Mouse (Mus musculus) limb, embryonic 15.5 days (tissue): ENCODE measurements around the gene Nup107. TPM values are rescaled to one million over a fixed set of nuclear protein-coding genes. Genes with fewer than 3 reads are reported as not detected.
"Not testable (repeated sequence)": the region's sequence is repeated elsewhere in the genome, so short reads cannot be mapped to it uniquely, and the experiment has no call there.

Experiments used
- ATAC-seq: fragments of 200-750 bp; cut with Nextera tagmentation; 2 replicates; pipeline ENCODE4 v1.8.0; 2017; ENCODE audit warnings: low read depth, moderate TSS enrichment; ENCODE audit not compliant: insufficient number of reproducible peaks, low FRiP score, low TSS enrichment
- H3K27ac ChIP-seq: fragments of 300-500 bp; sonication (generic); 2 replicates; pipeline ENCODE4 v1.5.1; 2015; ENCODE audit warnings: moderate library complexity, mild to moderate bottlenecking, inconsistent platforms
- H3K27me3 ChIP-seq: fragments of 300-500 bp; sonication (generic); 2 replicates; pipeline ENCODE4 v1.6.1; 2015; ENCODE audit warnings: inconsistent platforms
- H3K36me3 ChIP-seq: fragments of 300-500 bp; sonication (generic); 2 replicates; pipeline ENCODE4 v1.6.1; 2015; ENCODE audit warnings: inconsistent platforms
- H3K4me1 ChIP-seq: fragments of 300-500 bp; sonication (generic); 2 replicates; pipeline ENCODE4 v1.6.1; 2015; ENCODE audit warnings: inconsistent platforms
- H3K4me2 ChIP-seq: fragments of 300-500 bp; sonication (generic); 2 replicates; pipeline ENCODE4 v1.6.1; 2015; ENCODE audit warnings: mild to moderate bottlenecking, inconsistent platforms
- H3K4me3 ChIP-seq: fragments of 300-500 bp; sonication (generic); 2 replicates; pipeline ENCODE4 v1.5.1; 2015; ENCODE audit warnings: mild to moderate bottlenecking, inconsistent platforms
- H3K9ac ChIP-seq: fragments of 300-500 bp; sonication (generic); 2 replicates; pipeline ENCODE4 v1.6.1; 2015; ENCODE audit warnings: inconsistent platforms
- H3K9me3 ChIP-seq: fragments of 300-500 bp; sonication (generic); 2 replicates; pipeline ENCODE4 v1.6.1; 2016; ENCODE audit warnings: inconsistent platforms
- WGBS: fragments of 180-500 bp; shearing (Covaris S2); methylation state at CpG from one replicate; pipeline ENCODE4 v1.1.7; 2015; 5-methylcytosine and 5-hydroxymethylcytosine counted together
- polyA plus RNA-seq: library from polyadenylated mRNA; unstranded; fragments of >200 nt; fragmentation: Nextera tagmentation; extraction: Ambion mirVana; gene quantifications from 2 replicates; pipeline ENCODE4 v1.2.1, GENCODE M21; 2015

Gene Nup107
- polyA plus RNA-seq, 1 experiment from 2014 or later = 54.6 TPM

DNA sequence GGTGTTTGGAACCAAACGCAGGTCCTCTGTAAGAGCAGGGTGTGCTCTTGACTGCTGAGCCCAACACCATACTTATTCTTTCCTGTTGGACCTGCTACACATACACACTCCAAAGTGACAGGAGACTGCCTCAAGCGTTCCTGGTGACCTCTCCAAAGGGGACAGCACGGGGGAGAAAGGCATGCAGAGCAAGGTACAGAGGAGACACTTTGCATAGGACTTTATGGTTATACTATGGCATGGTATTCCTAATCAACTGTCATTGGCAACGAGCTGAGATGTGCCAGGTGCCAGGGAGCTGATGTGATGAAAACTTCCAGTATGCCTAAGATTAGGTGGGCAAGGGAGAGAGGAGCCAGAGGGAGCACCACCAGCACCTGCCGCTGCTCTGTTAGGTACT, 55.9 kb downstream of the Nup107 start:
- H3K27ac ChIP-seq = no peak overlapping the region
- no peaks in the 10 kb centered on the region for H3K27me3 ChIP-seq
- peaks cover 4% of the 10 kb centered on the region; the same call in 1 of the 2 replicates for H3K4me1 ChIP-seq
- peaks cover 44% of the 10 kb centered on the region for H3K36me3 ChIP-seq
- no peak overlapping the region for H3K4me2 ChIP-seq
- no peaks in the 10 kb centered on the region for H3K9me3 ChIP-seq
- H3K9ac ChIP-seq = no peak overlapping the region
- 90% methylated on average over 5 of the region's 5 CpGs for WGBS
- no peak overlapping the region for H3K4me3 ChIP-seq
- no peak for ATAC-seq

DNA sequence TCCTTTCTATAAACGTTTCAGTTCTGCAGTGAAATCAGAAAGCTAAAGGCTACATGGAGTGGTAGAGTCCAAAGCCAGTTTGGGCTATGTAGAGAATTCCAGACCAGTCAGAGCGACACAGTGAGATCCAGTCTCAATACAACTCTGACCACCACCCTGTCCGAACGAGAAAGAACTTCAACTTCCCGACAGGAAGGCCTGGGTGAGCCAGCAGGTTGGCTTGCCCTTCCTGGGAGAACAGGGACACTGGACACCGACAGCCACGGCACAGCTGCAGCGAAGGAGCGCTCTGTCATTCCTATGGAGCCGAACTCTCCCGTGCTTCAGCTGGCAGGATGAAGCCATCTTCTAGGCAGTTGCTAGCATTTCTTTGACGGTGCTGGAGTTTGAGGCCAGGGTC, 57.1 kb downstream of the Nup107 start:
- H3K4me1 ChIP-seq, ATAC-seq, H3K27me3 ChIP-seq, H3K27ac ChIP-seq, H3K9me3 ChIP-seq, H3K4me2 ChIP-seq, H3K4me3 ChIP-seq, H3K9ac ChIP-seq: not testable (repeated sequence)
- WGBS = 91% methylated on average over 12 of the region's 12 CpGs
- peaks cover 44% of the 10 kb centered on the region for H3K36me3 ChIP-seq

DNA sequence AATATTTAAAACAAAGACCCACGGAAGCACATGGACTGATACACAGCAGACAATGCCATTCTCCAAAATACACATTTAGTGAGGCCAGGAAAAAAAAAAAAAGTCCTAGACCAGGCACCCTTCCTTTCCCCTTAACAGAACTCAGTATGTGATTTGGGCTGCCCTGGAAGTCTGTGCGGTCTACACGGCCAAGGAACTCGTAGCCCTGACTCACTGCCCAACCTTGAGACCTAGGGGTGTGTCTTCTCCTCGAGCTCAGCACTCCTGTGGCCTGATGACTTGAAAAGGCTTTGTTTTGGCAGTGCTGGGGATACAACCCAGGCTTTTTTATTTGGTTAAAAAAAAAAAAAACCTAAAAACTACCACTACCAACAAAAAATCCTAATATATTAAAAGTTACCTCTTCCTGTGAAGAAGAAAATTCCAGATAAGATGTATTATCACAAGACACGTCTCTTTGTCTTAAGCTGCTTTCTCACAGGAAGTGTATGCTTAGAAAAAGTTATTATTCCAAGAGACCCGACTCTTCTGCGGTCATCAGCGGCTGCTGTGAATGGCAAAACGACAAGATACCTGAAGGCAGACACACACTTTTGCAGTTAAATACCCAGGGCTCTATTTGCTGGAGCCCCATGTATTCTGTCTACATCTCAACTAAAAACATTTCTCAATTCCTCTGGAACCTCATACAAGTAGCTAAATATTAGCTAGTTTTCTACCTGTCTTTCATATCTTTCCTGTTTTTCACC, 58.2 kb downstream of the Nup107 start:
- whole genome bisulfite sequencing = 89% methylated on average over 10 of the region's 10 CpGs
- H3K4me2 ChIP-seq, H3K27me3 ChIP-seq, H3K4me3 ChIP-seq, H3K9me3 ChIP-seq, ATAC-seq, H3K4me1 ChIP-seq, H3K27ac ChIP-seq, H3K9ac ChIP-seq: not testable (repeated sequence)
- H3K36me3 ChIP-seq = peaks cover 33% of the 10 kb centered on the region

DNA sequence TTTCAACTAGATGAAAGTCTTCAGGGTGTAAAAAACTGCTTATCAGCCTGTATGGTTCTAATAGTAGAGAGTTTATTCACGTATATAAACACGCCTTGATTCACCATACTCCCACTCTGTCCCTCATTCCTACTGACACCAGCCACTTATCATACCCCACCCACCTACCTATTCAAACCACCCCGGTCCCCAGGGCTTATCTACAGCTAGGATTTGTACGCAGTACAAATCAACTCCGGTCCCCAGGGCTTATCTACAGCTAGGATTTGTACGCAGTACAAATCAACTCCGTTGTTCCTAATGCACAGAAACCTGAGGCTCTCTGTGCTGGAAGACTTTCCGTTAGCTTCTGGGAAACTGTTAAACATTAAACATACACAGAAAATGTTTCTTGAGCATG, 58.9 kb downstream of the Nup107 start:
- H3K4me3 ChIP-seq, H3K27me3 ChIP-seq, H3K4me1 ChIP-seq, ATAC-seq, H3K9ac ChIP-seq, H3K4me2 ChIP-seq, H3K9me3 ChIP-seq, H3K27ac ChIP-seq: not testable (repeated sequence)
- WGBS = 90% methylated on average over 8 of the region's 8 CpGs
- peaks cover 27% of the 10 kb centered on the region for H3K36me3 ChIP-seq

DNA sequence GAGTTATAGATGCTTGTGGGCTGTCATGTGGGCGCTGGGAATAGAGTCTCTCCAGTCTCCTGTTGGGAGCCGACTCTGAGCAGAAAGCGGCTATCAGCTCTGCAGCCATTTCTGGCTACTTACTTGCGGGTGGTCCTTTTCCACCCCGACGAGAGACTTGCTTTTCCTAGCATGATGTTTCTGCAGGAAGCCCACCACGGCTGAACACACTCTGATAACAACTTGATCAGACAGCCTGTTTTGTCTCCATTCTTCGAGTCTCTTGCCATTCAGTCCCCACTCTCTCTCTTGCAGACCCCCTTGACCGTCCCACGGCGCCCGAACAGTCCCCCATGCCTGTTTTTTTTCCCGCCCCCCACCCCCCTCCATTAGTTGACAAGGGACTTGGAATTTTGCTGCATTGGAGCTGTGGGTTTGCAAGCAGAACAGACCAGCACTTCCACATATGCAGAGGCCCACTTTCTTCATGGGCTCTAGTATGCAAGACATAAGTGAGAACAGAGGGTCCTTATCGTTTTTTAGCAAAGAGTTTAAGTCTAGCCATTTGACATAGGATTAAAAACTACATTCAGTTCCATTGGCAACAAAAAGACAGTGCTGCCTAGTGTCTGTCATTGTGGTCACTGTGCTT, 59.4 kb downstream of the Nup107 start:
- 83% methylated on average over 14 of the region's 14 CpGs for WGBS
- peaks cover 3% of the 10 kb centered on the region; the same call in 1 of the 2 replicates for H3K4me1 ChIP-seq
- H3K27ac ChIP-seq = no peak overlapping the region
- H3K9ac ChIP-seq = no peak overlapping the region
- no peaks in the 10 kb centered on the region for H3K9me3 ChIP-seq
- H3K4me2 ChIP-seq = no peak overlapping the region
- ATAC-seq = no peak
- no peaks in the 10 kb centered on the region for H3K27me3 ChIP-seq
- H3K36me3 ChIP-seq = peaks cover 21% of the 10 kb centered on the region
- H3K4me3 ChIP-seq = no peak overlapping the region

DNA sequence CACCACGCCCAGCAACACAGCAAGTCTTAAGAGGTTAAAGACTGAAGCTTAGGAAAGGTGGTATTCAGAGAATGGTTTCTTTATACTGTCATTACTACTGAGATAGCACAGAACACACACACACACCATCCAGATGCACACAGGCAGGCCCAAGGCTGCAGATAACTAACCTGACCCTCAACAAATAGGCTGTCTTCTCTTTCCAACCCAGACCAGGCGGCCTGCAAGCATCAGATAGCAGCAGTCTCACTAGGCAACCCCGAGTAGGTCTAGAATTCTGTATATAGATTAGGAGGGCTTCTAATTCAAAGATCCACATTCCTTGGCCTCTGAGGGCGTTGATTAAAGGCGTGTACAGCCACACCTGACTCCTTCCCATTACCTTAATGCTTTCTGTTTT, 60.3 kb downstream of the Nup107 start:
- Histone ChIP-seq H3K36me3 (peaks cover 14% of the 10 kb centered on the region), H3K27ac (no peak overlapping the region)
- 90% methylated on average over 5 of the region's 5 CpGs for WGBS

DNA sequence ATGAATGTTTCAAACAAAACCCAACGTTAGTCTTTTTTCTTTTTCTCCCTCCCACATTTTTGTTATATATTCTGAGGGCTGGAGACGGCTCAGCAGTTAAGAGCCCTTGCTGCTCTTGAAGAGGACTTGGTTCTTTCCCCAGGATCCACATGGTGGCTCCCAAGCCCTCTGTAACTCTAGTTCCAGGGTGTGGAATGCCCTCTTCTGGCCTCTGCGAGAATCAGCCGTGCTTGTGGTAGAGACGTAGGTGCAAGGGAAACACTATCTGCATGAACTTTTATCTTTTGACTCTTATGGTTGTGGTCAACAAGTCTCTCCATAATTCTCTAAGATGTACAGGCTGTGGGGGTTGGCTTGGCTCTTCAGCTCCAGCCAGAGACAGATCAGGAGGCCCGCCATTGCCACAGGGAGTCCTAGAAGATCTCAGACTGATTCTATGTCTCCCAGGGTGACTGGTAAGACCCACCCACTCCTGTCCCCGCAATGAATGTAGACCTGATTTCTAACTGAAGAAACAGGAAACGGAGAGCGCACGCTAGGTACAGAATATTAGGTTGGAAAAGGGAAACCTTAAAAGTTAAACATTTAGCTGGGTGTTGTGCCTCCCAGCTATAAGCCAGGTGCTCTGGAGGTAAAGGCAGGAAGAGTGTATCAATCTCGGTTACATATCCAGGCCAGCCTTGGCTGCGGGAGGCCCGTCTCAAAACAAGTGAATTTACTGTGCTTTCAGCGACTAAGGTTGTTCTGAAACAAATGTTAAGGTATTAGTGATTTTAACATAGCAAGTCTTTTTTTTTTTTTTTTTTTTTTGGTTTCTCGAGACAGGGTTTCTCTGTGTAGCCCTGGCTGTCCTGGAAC, 61.0 kb downstream of the Nup107 start:
- WGBS = 55% methylated on average over 15 of the region's 15 CpGs
- Histone ChIP-seq H3K4me2 (no peak overlapping the region), H3K27me3 (no peaks in the 10 kb centered on the region), H3K9ac (no peak overlapping the region), H3K4me1 (peaks cover 3% of the 10 kb centered on the region; the same call in 1 of the 2 replicates), H3K36me3 (peaks cover 7% of the 10 kb centered on the region), H3K9me3 (no peaks in the 10 kb centered on the region), H3K4me3 (no peak overlapping the region), H3K27ac (no peak overlapping the region)
- ATAC-seq = no peak

More for the DNA sequence above, 60.3 kb downstream of the Nup107 start:
- Histone ChIP-seq H3K4me3 (no peak overlapping the region), H3K27me3 (no peaks in the 10 kb centered on the region), H3K4me2 (no peak overlapping the region), H3K4me1 (peaks cover 3% of the 10 kb centered on the region; the same call in 1 of the 2 replicates), H3K9me3 (no peaks in the 10 kb centered on the region), H3K9ac (no peak overlapping the region)
- ATAC-seq = no peak

DNA sequence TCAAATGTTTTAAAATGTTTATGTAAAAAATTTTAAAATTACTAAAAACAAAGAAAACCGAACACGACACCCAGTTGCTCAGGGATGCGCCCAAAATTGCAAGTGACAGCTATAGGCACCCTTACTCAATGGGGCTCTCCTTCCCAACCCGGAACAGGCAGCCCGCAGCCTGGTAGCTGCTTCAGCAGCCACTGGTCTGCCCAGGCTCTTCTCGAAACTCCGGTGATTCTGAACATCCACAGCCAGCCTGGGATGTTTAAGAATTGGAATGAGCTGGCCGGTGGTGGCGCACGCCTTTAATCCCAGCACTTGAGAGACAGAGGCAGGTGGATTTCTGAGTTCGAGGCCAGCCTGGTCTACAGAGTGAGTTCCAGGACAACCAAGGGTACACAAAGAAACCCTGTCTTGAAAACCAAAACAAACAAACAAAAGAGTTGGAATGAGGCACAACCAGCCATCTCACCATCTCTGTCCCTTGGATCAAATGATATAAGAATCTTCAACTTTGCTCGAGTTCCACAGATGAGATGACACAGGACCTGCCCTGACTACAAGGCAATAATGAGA, 61.8 kb downstream of the Nup107 start:
- H3K27ac ChIP-seq = no peak overlapping the region
- WGBS = 93% methylated on average over 12 of the region's 12 CpGs
- ATAC-seq = no peak

DNA sequence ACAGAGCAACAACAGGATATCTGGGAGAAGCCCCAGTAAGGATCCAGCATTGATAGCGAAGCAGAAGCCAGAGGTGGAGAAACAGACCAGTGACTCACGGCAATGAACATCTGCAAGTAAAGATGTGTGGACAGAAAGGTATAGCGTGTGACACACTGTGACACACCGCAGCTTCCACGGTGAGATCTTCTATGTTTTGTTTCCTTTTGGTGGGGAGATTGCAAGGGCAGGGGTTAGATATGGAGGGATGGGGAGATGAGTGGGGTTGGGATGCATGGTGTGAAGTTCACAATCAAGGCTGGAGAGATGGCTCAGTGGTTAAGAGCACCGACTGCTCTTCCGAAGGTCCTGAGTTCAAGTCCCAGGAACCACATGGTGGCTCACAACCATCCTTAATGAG, 62.4 kb downstream of the Nup107 start:
- Histone ChIP-seq H3K9me3 (no peaks in the 10 kb centered on the region), H3K4me1 (peaks cover 3% of the 10 kb centered on the region; the same call in 1 of the 2 replicates), H3K4me2 (no peak overlapping the region), H3K27ac (no peak overlapping the region), H3K27me3 (no peaks in the 10 kb centered on the region), H3K4me3 (no peak overlapping the region), H3K36me3 (0 out of 2 replicates have a peak, but pooled peaks cover 3% of the 10 kb centered on the region), H3K9ac (no peak overlapping the region)
- no peak for ATAC-seq
- WGBS = 94% methylated on average over 7 of the region's 7 CpGs

More for the DNA sequence above, 61.8 kb downstream of the Nup107 start:
- no peak overlapping the region for H3K9ac ChIP-seq
- no peaks in the 10 kb centered on the region for H3K27me3 ChIP-seq
- 0 out of 2 replicates have a peak, but pooled peaks cover 3% of the 10 kb centered on the region for H3K36me3 ChIP-seq
- H3K4me3 ChIP-seq = no peak overlapping the region
- H3K4me1 ChIP-seq = peaks cover 3% of the 10 kb centered on the region; the same call in 1 of the 2 replicates
- no peak overlapping the region for H3K4me2 ChIP-seq
- no peaks in the 10 kb centered on the region for H3K9me3 ChIP-seq

DNA sequence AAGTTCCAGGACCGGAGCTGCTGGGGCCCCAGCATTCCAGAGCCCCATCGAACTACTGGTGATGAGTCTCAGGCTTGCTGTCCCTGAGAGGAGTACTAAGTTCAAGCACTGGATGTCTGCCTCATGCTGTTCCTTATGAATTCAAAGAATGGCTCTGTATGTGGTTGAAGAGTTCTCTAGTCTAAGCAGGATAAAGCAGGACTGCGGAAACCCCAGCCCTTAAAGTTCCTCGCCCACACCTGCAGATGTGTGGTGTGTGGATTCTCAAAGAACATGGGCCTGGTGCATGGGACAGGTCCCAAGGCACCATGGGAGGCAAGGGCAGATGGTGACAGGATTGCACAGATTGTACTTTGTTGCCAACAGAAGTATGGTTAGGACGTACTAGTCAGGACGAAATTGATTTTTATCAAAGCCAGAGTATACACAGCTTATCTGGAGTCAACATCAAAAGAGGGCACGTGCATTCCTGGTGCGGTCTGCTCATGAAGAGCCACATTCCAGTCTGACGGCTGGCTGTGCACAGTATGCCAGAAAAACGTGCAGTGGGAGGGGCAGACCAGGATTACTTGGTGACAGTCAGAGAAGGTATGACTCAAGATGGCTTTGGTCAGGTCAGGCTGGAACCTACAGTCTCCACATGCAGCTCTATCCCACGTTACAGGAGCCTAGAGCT, 63.2 kb downstream of the Nup107 start:
- Histone ChIP-seq H3K9ac (no peak overlapping the region), H3K27ac (no peak overlapping the region), H3K4me3 (no peak overlapping the region), H3K36me3 (0 out of 2 replicates have a peak, but pooled peaks cover 3% of the 10 kb centered on the region), H3K9me3 (no peaks in the 10 kb centered on the region), H3K4me1 (peaks cover 3% of the 10 kb centered on the region; the same call in 1 of the 2 replicates), H3K4me2 (no peak overlapping the region), H3K27me3 (no peaks in the 10 kb centered on the region)
- no peak for ATAC-seq
- 54% methylated on average over 11 of the region's 11 CpGs for WGBS

DNA sequence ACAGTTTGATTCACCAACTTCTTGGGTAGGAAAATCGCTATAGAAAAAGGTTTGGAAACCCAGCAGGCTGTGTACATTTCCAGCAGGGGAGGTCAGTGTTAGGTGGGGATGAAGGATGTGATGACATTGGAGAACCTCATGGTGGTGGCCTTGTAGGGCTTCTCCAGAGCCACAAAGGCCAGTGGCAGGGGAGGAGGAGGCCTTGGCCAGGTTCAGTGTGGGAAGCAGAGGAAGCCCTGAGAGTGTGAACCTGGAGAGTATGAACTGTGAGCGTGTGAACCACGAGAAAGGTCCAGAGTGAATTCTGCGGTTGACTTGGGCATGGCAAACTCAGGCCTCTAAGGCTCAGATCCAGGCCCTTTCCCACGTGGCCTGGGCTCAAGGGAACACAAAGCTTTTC, 63.9 kb downstream of the Nup107 start:
- no peak for ATAC-seq
- no peak overlapping the region for H3K27ac ChIP-seq
- no peak overlapping the region for H3K4me2 ChIP-seq
- no peak overlapping the region for H3K9ac ChIP-seq
- 83% methylated on average over 5 of the region's 5 CpGs for WGBS
- 0 out of 2 replicates have a peak, but pooled peaks cover 3% of the 10 kb centered on the region for H3K36me3 ChIP-seq
- no peaks in the 10 kb centered on the region for H3K27me3 ChIP-seq
- no peak overlapping the region for H3K4me3 ChIP-seq
- no peaks in the 10 kb centered on the region for H3K9me3 ChIP-seq
- peaks cover 3% of the 10 kb centered on the region; the same call in 1 of the 2 replicates for H3K4me1 ChIP-seq
